Mouse (Mus musculus): ENCODE data around the gene Mrpl22. TPM values are rescaled to one million over a fixed set of nuclear protein-coding genes. Genes with fewer than 3 reads are reported as not detected.
A peak's percentile ranks its signal among the peaks of the same experiment; 100 is the strongest.

Gene Mrpl22
- 10 to 100 TPM; 37.6 to 37.9 TPM for total RNA-seq (2021)

DNA sequence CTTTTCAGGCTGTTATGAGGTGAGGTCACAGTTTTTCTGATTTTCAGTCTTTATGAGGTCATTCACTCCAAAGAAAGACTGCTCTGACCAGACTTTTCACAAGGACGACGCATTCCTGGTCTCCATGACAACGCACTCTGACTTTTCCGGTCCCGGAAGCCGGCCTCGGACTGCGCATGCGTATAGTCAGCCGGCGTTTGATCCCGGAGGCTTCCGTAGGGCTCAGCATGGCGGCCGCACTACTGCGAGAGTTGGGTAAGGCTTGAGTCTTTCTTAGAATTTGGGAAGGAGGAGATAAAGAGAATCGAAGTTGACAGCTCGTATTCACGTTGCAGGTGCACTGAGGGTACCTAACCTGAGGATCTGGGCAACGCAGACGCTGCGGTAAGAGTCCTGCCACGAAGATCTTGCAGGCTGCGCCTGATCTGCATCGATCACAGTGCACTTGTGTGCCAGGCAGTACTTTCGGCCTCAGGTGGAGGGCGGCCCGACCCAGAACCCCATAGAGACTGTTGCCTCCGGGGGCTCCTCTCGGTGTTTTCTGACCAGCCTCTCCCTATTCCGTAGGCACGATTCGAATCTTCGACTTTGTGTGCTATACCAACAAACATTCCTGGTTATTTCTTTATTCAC lies at the start of gene Mrpl22:
Gene Mrpl22, plus strand, starts transcription at position 203 of the 633 bp plus-strand sequence.
- intact Hi-C loops (cut with DNase I) = no loop called here

GRCm38 (mm10) chr11:58123711-58124110 lies 47.8 kb upstream of the Mrpl22 start:
- no peak for DNase-seq
- intact Hi-C loops (cut with DNase I) = no loop called here

More for the DNA sequence above, at the start of gene Mrpl22:
- peak; percentile 97 for DNase-seq

GRCm38 (mm10) chr11:58125021-58125420 lies 46.4 kb upstream of the Mrpl22 start:
- intact Hi-C loops (cut with DNase I) = no loop called here
- DNase-seq = peak; percentile 29

GRCm38 (mm10) chr11:58126397-58127160 lies 44.9 kb upstream of the Mrpl22 start:
- intact Hi-C loops (cut with DNase I) = no loop called here
- peak; percentile 81 for DNase-seq

- intact Hi-C loops (cut with DNase I) = no loop called here
- DNase-seq = no peak
These were observed 43.9 kb upstream of the Mrpl22 start for GRCm38 (mm10) chr11:58127544-58127943.

DNA sequence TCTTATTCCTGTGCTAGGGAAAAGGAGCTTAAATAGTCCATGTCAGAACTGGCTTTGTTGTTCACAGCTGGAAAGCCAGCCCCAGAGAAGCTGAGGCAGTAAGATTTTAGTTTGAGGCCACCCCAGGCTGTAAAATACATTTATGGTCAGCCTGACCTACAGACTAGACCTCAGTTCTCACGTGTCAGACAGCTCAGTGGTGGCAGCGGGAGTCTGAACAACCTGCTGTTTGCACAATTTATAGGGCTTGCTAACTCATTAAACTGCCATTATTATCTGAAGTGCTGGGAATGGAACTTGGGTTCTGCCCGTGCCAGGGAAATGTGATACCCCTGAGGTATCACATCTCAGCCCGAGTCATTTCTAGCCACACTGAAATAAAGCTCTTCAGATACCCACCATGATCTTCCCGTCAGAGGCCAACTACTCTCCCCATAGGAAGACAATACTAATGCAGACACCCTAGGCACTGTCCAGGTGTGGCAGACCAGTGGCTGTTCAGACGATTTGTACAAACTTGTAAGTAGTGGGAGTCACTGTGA lies 42.1 kb upstream of the Mrpl22 start:
- DNase-seq = no peak
- intact Hi-C loops (cut with DNase I) = no loop called here

- intact Hi-C loops (cut with DNase I) = no loop called here
- no peak for DNase-seq
These were observed 39.4 kb upstream of the Mrpl22 start for GRCm38 (mm10) chr11:58132026-58132425.

DNA sequence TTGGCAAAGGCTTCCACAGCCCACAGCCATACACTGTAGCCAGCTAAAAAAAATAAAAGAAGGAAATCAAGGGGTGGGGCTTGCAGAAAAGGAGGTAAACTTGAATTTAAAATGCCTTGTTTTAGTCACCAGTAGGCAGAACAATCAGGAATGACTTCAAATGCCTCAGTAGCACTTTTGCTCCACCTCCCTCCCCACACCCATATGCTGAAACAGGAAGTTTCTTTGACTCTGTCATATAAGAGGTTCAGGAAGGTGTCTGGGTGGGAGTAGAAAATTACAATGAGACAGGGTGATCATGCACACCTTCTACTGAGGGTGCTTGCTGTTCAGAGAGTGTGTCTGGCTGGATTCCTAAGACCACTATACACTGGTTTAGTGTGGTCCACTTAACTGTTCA lies 36.6 kb upstream of the Mrpl22 start:
- intact Hi-C loops (cut with DNase I) = no loop called here

DNA sequence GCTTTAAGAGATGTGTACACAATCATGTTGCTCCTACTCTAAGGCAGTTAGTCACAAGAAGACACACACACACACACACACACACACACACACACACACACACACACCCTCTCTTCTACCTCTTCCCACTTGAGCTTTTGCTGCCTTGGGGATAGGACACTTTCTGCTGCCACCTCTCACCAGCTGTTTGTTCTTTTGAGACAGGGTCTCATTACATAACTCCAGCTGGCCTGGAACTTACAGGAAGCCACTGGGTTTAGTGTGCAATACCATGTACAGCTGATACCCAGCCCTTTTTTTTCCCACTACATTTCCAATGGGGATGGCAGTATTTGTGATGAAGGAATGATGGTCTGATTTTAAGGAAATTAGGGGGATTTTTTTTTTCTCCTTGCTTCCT lies 36.2 kb upstream of the Mrpl22 start:
- intact Hi-C loops (cut with DNase I) = no loop called here
- no peak for DNase-seq

More for the DNA sequence above, 36.6 kb upstream of the Mrpl22 start:
- no peak for DNase-seq

DNA sequence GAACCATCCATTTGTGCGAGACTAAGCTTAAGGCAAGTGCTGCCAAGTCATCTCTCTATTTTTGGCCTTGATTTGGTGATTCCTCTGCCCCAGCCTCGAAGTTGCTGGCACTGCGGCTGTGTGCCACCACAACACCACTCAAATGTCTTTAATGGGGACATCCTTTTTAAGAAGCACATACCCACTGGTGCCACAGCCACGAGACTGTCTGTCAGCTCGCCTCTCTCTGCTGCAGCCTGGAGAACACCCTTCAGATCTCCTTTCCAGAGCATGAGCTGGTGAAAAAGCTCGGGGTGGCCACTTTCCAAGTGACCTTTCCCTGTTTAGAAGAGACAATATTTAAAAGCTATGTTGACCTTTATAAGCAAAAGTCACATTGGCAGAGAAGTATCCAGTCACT lies 34.8 kb upstream of the Mrpl22 start:
- DNase-seq = no peak
- intact Hi-C loops (cut with DNase I) = no loop called here

DNA sequence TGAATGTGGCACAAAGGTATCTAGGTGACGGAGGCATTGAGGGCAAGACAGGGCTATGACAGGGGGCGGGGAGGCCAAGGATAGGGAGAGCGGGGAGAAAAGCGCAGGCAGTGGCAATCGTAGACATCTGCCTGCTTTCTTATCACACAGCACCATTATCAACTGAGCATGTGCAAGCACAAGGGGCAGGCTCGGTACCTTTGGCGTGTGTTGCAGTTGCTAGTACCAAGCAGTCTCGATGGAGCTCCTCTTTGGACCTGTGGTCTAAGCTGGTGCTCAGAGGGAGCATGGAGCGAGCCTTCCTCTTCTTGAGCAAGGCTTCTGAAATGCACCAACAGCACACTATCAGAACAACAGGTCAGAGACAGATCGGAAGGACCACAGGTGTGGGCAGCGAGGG lies 32.6 kb upstream of the Mrpl22 start:
- intact Hi-C loops (cut with DNase I) = no loop called here
- no peak for DNase-seq

DNA sequence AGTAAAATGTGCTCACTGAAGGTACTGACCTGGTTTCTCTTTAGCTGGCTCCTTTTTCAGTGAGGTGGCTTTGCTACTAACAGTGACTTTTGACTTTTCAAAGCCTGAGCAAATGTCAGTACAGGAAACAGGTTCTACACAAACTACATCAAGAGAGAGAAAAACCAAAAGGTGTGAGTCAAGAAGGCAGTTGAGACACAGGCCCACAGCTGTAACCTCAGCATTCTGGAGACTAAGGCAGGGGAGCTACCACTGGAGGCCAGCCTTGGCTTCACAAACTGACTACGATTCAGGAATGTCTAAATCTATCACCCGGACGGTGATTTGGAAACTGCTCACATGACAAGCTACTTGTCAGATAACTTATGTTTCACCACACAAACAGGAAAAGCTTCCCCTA lies 32.0 kb upstream of the Mrpl22 start:
- intact Hi-C loops (cut with DNase I) = no loop called here

DNA sequence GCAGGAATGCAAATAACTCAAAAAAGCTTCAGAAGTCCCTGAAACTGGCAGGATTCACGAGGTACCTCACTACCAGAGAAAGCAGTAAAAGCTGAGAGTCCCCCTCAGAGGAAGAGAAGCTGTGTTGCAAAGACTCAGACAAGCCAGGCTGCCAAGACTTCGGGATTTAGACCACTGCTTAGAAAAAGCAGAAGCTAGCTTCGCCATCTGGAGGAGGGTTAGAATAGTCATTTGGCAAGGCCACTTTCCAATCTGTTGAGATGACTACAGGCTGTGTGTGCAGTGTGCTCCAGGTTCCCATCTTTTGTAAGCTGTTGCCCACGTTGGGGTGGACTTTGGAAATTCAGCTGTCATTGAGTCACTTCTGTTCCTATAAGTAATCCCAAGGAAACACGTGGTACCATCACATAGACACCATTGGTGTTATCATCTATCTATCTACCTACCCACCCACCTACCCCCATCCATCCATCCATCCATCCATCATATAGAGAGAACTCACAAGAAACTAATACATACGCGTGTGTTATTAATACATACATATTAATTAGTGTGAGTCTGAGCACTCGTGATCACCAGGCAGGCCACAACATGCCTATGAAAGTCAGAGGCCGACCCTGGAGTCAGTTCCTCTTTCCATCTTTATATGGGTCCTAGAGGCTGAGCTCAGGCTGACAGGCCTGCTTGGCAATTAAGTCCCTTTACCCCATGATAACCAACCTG lies 27.6 kb upstream of the Mrpl22 start:
- intact Hi-C loops (cut with DNase I) = no loop called here
- DNase-seq = no peak

More for the DNA sequence above, 32.0 kb upstream of the Mrpl22 start:
- no peak for DNase-seq

GRCm38 (mm10) chr11:58146241-58146640 lies 25.2 kb upstream of the Mrpl22 start:
- DNase-seq = peak; percentile 40
- intact Hi-C loops (cut with DNase I) = no loop called here

DNA sequence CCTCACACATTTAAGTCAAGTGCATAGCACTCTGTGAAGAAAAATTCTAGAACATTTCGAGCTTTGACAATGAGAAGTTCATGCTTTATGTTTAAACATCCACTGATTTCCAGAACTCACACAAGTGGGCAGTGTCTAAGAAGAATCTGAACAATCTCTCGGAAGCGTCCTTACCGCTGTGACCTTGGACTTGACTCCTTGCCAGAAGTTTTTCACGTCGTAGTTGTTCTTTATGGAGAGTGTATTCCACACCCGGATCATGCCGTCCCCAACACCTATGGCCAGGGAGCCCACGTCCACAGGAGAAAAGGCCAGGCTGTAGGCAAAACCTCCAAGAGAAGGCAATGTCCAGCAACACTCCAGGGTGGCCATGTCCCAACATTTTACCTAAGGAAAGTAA lies 16.0 kb upstream of the Mrpl22 start:
- DNase-seq = no peak
- intact Hi-C loops (cut with DNase I) = no loop called here

GRCm38 (mm10) chr11:58156871-58157270 lies 14.6 kb upstream of the Mrpl22 start:
- no peak for DNase-seq
- intact Hi-C loops (cut with DNase I) = no loop called here

GRCm38 (mm10) chr11:58165072-58165471 lies 6.4 kb upstream of the Mrpl22 start:
- DNase-seq = no peak
- intact Hi-C loops (cut with DNase I) = no loop called here

DNA sequence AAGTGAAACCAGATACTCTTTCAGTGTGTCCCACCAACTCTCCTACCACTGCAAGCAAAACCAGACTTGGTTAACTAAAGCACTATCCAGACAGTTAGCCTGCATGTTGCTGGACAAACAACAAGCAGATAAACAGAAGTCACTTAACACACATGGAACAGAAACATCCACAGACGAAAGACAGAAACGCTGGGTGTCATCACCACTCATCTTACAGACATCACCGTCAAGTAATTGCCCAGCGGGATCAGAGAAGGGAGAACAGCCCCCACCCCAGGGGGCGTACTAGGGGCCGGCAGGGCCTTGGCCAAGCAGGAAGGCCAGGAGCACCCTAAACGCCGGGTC lies 3.7 kb upstream of the Mrpl22 start:
- intact Hi-C loops (cut with DNase I) = no loop called here
- no peak for DNase-seq

- intact Hi-C loops (cut with DNase I) = no loop called here
- peak; percentile 87 for DNase-seq
These were observed 3.1 kb upstream of the Mrpl22 start, which contains the start of gene Gemin5 for GRCm38 (mm10) chr11:58168167-58168915. Gene Gemin5 (minus strand): TSS chr11:58168539.

DNA sequence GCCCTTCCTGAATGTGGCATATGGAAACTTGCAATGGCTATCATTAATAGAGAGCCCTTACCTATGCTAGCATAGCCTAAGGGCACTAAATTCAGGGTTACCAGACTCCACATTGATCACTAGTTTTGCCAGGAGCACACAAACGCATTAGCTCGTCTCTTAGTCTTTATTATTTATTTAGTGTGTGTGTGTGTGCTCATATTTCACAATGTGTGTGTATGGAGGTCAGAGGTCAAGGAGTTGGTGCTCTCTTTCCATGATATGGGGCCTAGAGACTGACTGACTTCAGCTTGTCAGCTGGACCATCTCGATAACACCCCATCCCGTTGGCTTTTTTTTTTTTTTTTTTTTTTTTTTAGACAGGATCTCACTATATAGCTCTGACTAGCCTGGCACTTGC lies 1.8 kb upstream of the Mrpl22 start:
- DNase-seq = no peak
- intact Hi-C loops (cut with DNase I) = no loop called here

DNA sequence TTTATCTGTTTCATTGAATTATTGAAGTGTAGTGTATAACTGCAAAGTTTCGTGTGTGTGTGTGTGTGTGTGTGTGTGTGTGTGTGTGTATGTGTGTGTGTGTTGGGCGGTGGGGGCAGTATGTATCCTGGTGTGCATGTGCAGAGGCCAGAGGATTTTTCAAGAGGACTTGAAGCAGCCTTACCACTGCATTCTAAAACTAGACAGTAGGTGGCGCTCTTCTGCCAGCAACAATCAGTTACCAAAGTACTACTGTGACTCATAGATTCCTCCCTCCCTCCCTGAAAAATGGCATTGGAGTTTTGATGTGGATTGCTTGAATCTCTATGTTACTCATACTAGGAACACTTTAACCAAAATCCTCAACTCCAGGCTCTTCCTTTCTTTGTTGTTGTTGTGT lies 8.1 kb downstream of the Mrpl22 start:
- intact Hi-C loops (cut with DNase I) = loop anchor here (5.0 kb wide), 2 partner anchors 43 to 123 kb away; no protein-coding TSS in a partner anchor
- peak; percentile 59 for DNase-seq
